Mouse (Mus musculus): ENCODE results near the gene Ski. TPM values are rescaled to one million over a fixed set of nuclear protein-coding genes. Genes with fewer than 3 reads are reported as not detected.

The Ski gene
- polyA plus RNA-seq, 1 experiment from 2014 or later = 12.7 TPM

- no peak for DNase-seq (ENCODE audit: low spot score, missing footprints)
- no peaks in the 10 kb centered on the region for H3K36me3 ChIP-seq (ENCODE audit: control insufficient read depth, insufficient read depth, low read length)
- H3K4me3 ChIP-seq (ENCODE audit: low read depth, low read length) = no peak overlapping the region
- ATAC-seq (ENCODE audit: low FRiP score) = no peak
- no peaks in the 10 kb centered on the region for H3K9me3 ChIP-seq (ENCODE audit: control insufficient read depth, low read length)
- H3K4me2 ChIP-seq = no peak overlapping the region
- H3K4me1 ChIP-seq (ENCODE audit: control insufficient read depth, insufficient read depth, low read length) = peaks cover 20% of the 10 kb centered on the region
- 89% methylated on average over 6 of the region's 6 CpGs for WGBS
- no peak overlapping the region for H3K27ac ChIP-seq (ENCODE audit: low read depth, low read length)
- H3K27me3 ChIP-seq (ENCODE audit: control insufficient read depth, insufficient read depth, low read length) = no peaks in the 10 kb centered on the region
- no peak overlapping the region for H3K9ac ChIP-seq (ENCODE audit: low read length)
Measured at GRCm38 (mm10) chr4:155164550-155164949, 57.8 kb downstream of the Ski start.

GRCm38 (mm10) chr4:155163685-155164084, 58.7 kb downstream of the Ski start:
- Histone ChIP-seq H3K27ac (ENCODE audit: low read depth, low read length) (no peak overlapping the region), H3K4me3 (ENCODE audit: low read depth, low read length) (no peak overlapping the region), H3K9me3 (ENCODE audit: control insufficient read depth, low read length) (no peaks in the 10 kb centered on the region), H3K4me2 (no peak overlapping the region), H3K4me1 (ENCODE audit: control insufficient read depth, insufficient read depth, low read length) (peaks cover 20% of the 10 kb centered on the region), H3K9ac (ENCODE audit: low read length) (no peak overlapping the region), H3K36me3 (ENCODE audit: control insufficient read depth, insufficient read depth, low read length) (peaks cover 4% of the 10 kb centered on the region), H3K27me3 (ENCODE audit: control insufficient read depth, insufficient read depth, low read length) (no peaks in the 10 kb centered on the region)
- 51% methylated on average over 8 of the region's 8 CpGs for WGBS
- ATAC-seq (ENCODE audit: low FRiP score) (peak; percentile 43; the same call in 1 of the 2 replicates), DNase-seq (ENCODE audit: low spot score, missing footprints) (no peak)

GRCm38 (mm10) chr4:155163320-155163651, 59.1 kb downstream of the Ski start:
- Histone ChIP-seq H3K27me3 (ENCODE audit: control insufficient read depth, insufficient read depth, low read length) (no peaks in the 10 kb centered on the region), H3K4me1 (ENCODE audit: control insufficient read depth, insufficient read depth, low read length) (peaks cover 20% of the 10 kb centered on the region), H3K9ac (ENCODE audit: low read length) (peak overlapping the region; percentile 12; the same call in 1 of the 2 replicates), H3K36me3 (ENCODE audit: control insufficient read depth, insufficient read depth, low read length) (peaks cover 7% of the 10 kb centered on the region), H3K4me3 (ENCODE audit: low read depth, low read length) (no peak overlapping the region), H3K4me2 (no peak overlapping the region), H3K27ac (ENCODE audit: low read depth, low read length) (no peak overlapping the region), H3K9me3 (ENCODE audit: control insufficient read depth, low read length) (no peaks in the 10 kb centered on the region)
- ATAC-seq (ENCODE audit: low FRiP score) (no peak), DNase-seq (ENCODE audit: low spot score, missing footprints) (no peak)
- WGBS = 54% methylated on average over 4 of the region's 4 CpGs

GRCm38 (mm10) chr4:155162433-155163319, 59.7 kb downstream of the Ski start:
- 83% methylated on average over 7 of the region's 7 CpGs for WGBS
- Histone ChIP-seq H3K4me2 (no peak overlapping the region), H3K4me1 (ENCODE audit: control insufficient read depth, insufficient read depth, low read length) (peaks cover 20% of the 10 kb centered on the region), H3K9ac (ENCODE audit: low read length) (no peak overlapping the region), H3K27me3 (ENCODE audit: control insufficient read depth, insufficient read depth, low read length) (no peaks in the 10 kb centered on the region), H3K9me3 (ENCODE audit: control insufficient read depth, low read length) (no peaks in the 10 kb centered on the region), H3K4me3 (ENCODE audit: low read depth, low read length) (no peak overlapping the region), H3K27ac (ENCODE audit: low read depth, low read length) (no peak overlapping the region), H3K36me3 (ENCODE audit: control insufficient read depth, insufficient read depth, low read length) (peaks cover 7% of the 10 kb centered on the region)
- DNase-seq (ENCODE audit: low spot score, missing footprints) (no peak), ATAC-seq (ENCODE audit: low FRiP score) (no peak)

- no peak for ATAC-seq (ENCODE audit: low FRiP score)
- 83% methylated on average over 8 of the region's 8 CpGs for WGBS
- no peak overlapping the region for H3K4me3 ChIP-seq (ENCODE audit: low read depth, low read length)
- no peak overlapping the region for H3K27ac ChIP-seq (ENCODE audit: low read depth, low read length)
- H3K4me2 ChIP-seq = no peak overlapping the region
- peaks cover 18% of the 10 kb centered on the region for H3K36me3 ChIP-seq (ENCODE audit: control insufficient read depth, insufficient read depth, low read length)
- no peaks in the 10 kb centered on the region for H3K27me3 ChIP-seq (ENCODE audit: control insufficient read depth, insufficient read depth, low read length)
- no peak overlapping the region for H3K9ac ChIP-seq (ENCODE audit: low read length)
- peaks cover 12% of the 10 kb centered on the region for H3K4me1 ChIP-seq (ENCODE audit: control insufficient read depth, insufficient read depth, low read length)
- no peaks in the 10 kb centered on the region for H3K9me3 ChIP-seq (ENCODE audit: control insufficient read depth, low read length)
- DNase-seq (ENCODE audit: low spot score, missing footprints) = no peak
Measured at GRCm38 (mm10) chr4:155158543-155158917, 63.9 kb downstream of the Ski start.

GRCm38 (mm10) chr4:155157871-155158542, 64.4 kb downstream of the Ski start:
- H3K36me3 ChIP-seq (ENCODE audit: control insufficient read depth, insufficient read depth, low read length) = peaks cover 18% of the 10 kb centered on the region
- H3K27ac ChIP-seq (ENCODE audit: low read depth, low read length) = no peak overlapping the region

GRCm38 (mm10) chr4:155156734-155157133, 65.7 kb downstream of the Ski start:
- Histone ChIP-seq H3K36me3 (ENCODE audit: control insufficient read depth, insufficient read depth, low read length) (peaks cover 18% of the 10 kb centered on the region), H3K27ac (ENCODE audit: low read depth, low read length) (no peak overlapping the region), H3K4me2 (no peak overlapping the region), H3K9ac (ENCODE audit: low read length) (no peak overlapping the region), H3K4me3 (ENCODE audit: low read depth, low read length) (no peak overlapping the region), H3K27me3 (ENCODE audit: control insufficient read depth, insufficient read depth, low read length) (no peaks in the 10 kb centered on the region), H3K9me3 (ENCODE audit: control insufficient read depth, low read length) (no peaks in the 10 kb centered on the region), H3K4me1 (ENCODE audit: control insufficient read depth, insufficient read depth, low read length) (0 out of 2 replicates have a peak, but pooled peaks cover 2% of the 10 kb centered on the region)
- WGBS = 93% methylated on average over 17 of the region's 17 CpGs
- no peak for DNase-seq (ENCODE audit: low spot score, missing footprints)
- ATAC-seq (ENCODE audit: low FRiP score) = no peak

More at GRCm38 (mm10) chr4:155157871-155158542, 64.4 kb downstream of the Ski start:
- DNase-seq (ENCODE audit: low spot score, missing footprints) (no peak), ATAC-seq (ENCODE audit: low FRiP score) (no peak)
- no peak overlapping the region for H3K4me2 ChIP-seq
- H3K4me3 ChIP-seq (ENCODE audit: low read depth, low read length) = no peak overlapping the region
- no peak overlapping the region for H3K9ac ChIP-seq (ENCODE audit: low read length)
- 93% methylated on average over 27 of the region's 27 CpGs for WGBS
- H3K4me1 ChIP-seq (ENCODE audit: control insufficient read depth, insufficient read depth, low read length) = peaks cover 7% of the 10 kb centered on the region; the same call in 1 of the 2 replicates
- no peaks in the 10 kb centered on the region for H3K27me3 ChIP-seq (ENCODE audit: control insufficient read depth, insufficient read depth, low read length)
- no peaks in the 10 kb centered on the region for H3K9me3 ChIP-seq (ENCODE audit: control insufficient read depth, low read length)

GRCm38 (mm10) chr4:155154986-155155385, 67.4 kb downstream of the Ski start:
- Histone ChIP-seq H3K9me3 (ENCODE audit: control insufficient read depth, low read length) (no peaks in the 10 kb centered on the region), H3K4me2 (no peak overlapping the region), H3K9ac (ENCODE audit: low read length) (no peak overlapping the region), H3K4me1 (ENCODE audit: control insufficient read depth, insufficient read depth, low read length) (peaks cover 11% of the 10 kb centered on the region), H3K27ac (ENCODE audit: low read depth, low read length) (no peak overlapping the region), H3K36me3 (ENCODE audit: control insufficient read depth, insufficient read depth, low read length) (peaks cover 18% of the 10 kb centered on the region), H3K27me3 (ENCODE audit: control insufficient read depth, insufficient read depth, low read length) (no peaks in the 10 kb centered on the region), H3K4me3 (ENCODE audit: low read depth, low read length) (no peak overlapping the region)
- ATAC-seq (ENCODE audit: low FRiP score) (no peak), DNase-seq (ENCODE audit: low spot score, missing footprints) (no peak)
- whole genome bisulfite sequencing = 78% methylated on average over 11 of the region's 11 CpGs

GRCm38 (mm10) chr4:155153389-155154072, 68.9 kb downstream of the Ski start:
- no peak for DNase-seq (ENCODE audit: low spot score, missing footprints)
- Histone ChIP-seq H3K36me3 (ENCODE audit: control insufficient read depth, insufficient read depth, low read length) (peaks cover 13% of the 10 kb centered on the region), H3K9me3 (ENCODE audit: control insufficient read depth, low read length) (no peaks in the 10 kb centered on the region), H3K27ac (ENCODE audit: low read depth, low read length) (no peak overlapping the region), H3K4me1 (ENCODE audit: control insufficient read depth, insufficient read depth, low read length) (peaks cover 11% of the 10 kb centered on the region), H3K4me3 (ENCODE audit: low read depth, low read length) (no peak overlapping the region), H3K27me3 (ENCODE audit: control insufficient read depth, insufficient read depth, low read length) (no peaks in the 10 kb centered on the region), H3K4me2 (no peak overlapping the region), H3K9ac (ENCODE audit: low read length) (no peak overlapping the region)
- ATAC-seq (ENCODE audit: low FRiP score) = no peak
- WGBS = 76% methylated on average over 3 of the region's 3 CpGs

All from midbrain, embryonic 11.5 days (tissue).